Mouse (Mus musculus) adrenal gland, postnatal 25 days (tissue): ENCODE results near the gene Aars. TPM values are rescaled to one million over a fixed set of nuclear protein-coding genes. Genes with fewer than 3 reads are reported as not detected.
"Not testable (repeated sequence)": the region's sequence is repeated elsewhere in the genome, so short reads cannot be mapped to it uniquely, and the experiment has no call there.

Experiments used
- DNase-seq: peaks from one replicate; pipeline ENCODE4 v3.0.0; 2021; ENCODE audit warnings: mixed read lengths
- total RNA-seq: library from RNA; stranded (reverse); gene quantifications from 2 replicates; pipeline ENCODE4 v1.2.3, GENCODE M21; 2021

Gene Aars
- total RNA-seq, 1 experiment from 2014 or later, result 163 TPM

GRCm38 (mm10) chr8:111053827-111054518, 21.0 kb downstream of the Aars start:
- DNase-seq, result peak; percentile 43

GRCm38 (mm10) chr8:111055031-111055634, 22.2 kb downstream of the Aars start:
- no peak for DNase-seq

DNA sequence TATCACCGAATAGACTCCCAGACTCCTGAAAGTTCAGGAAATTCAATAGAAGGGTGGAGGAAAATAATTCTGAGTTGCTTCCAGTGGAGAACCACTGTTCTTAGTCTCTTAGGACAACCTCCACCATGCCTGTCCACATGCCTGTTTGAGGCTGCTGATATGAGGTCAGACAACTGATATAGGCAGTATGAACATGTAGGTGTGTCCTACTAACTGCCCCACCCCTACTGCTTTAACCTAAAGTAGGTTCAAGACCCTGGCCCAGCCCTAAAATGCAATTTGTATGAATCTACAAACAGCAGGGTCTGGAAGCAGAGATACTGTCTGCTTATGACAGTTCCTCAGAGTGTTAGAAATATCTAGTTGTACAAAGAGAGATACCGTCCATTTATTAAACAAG, 22.7 kb downstream of the Aars start:
- no peak for DNase-seq

DNA sequence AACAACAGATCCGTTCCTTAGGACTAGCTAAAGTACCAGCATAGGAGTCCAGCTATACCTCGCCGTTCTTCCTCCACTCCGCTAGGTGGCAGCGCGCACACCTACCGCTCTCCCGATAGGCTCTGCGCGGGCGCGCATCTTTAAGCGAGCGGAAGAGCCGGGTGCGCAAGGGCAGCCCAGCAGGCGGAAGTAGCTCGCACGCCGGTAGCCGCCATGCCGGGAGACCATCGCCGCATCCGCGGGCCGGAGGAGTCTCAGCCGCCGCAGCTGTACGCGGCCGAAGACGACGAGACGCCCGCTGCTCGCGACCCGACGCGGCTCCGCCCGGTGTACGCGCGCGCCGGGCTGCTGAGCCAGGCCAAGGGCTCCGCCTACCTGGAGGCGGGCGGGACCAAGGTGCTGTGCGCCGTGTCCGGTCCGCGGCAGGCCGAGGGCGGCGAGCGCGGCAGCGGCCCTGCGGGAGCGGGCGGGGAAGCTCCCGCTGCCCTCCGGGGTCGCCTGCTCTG, 23.3 kb downstream of the Aars start, which contains the start of gene Exosc6:
TSS of gene Exosc6 (plus strand) at position 182 of the 506 bp plus-strand sequence.
- peak; percentile 90 for DNase-seq

GRCm38 (mm10) chr8:111056691-111057293, 23.8 kb downstream of the Aars start:
- DNase-seq, result peak; percentile 61

DNA sequence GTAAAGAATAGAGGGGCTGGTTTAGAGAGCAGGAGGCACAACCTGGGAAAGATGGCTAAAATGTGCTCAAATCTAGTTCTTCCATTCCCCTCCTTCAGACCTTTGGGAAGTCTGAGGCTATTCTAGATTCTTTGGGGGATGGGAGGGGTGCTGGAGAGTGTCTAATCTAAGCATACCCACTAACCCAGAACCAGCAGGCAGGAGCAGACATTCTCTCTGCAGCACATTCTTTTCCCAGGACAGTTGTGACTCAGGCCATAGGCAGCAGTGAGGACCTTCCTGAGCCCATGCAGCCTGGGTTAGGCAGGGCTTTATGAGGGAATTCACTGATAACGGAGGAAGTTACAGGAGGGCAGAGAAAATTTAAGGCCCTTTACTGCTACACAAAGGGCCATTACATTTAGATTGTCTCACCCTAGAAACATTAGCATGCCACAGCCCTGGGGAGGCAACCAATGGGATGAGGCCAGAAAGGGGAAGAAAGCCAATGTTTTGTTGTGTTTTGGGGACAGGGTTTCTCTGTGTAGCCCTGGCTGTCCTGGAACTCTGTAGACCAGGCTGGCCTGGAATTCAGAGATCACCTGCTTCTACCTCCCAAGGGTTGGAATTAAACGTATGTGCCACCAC, 26.1 kb downstream of the Aars start:
- no peak for DNase-seq

GRCm38 (mm10) chr8:111061688-111062071, 28.7 kb downstream of the Aars start:
- DNase-seq, result no peak

DNA sequence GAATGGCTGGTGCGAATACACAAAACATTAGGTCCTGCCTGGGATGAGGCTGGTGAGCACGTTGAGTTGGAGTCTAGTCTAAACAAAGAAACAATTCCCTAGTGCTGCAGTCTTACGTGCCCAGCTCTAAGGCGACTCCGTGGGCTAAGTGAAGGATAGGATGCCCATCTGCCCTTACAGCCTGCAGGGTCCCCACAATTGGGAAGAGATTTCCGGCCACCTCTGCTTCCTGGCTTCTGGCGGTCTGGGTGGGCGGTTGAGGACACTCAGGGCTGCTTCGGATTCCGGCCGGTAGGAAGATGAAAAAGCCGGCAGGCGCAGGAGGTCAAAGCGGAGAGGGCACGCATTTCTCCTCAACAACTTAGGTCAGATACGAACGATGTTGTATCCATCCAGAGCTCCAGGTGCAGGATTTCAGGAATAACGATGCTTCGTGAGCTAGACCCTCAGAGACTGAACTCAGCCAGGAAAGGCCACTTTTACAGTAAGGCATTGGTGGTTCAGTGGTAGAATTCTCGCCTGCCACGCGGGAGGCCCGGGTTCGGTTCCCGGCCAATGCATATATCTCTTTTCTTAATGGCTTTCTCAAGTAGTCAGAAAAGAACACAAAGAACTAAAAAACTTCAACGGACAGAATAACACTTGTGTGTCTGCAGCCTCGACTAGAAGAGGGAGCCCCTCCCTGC, 29.3 kb downstream of the Aars start:
- peak; percentile 81 for DNase-seq

DNA sequence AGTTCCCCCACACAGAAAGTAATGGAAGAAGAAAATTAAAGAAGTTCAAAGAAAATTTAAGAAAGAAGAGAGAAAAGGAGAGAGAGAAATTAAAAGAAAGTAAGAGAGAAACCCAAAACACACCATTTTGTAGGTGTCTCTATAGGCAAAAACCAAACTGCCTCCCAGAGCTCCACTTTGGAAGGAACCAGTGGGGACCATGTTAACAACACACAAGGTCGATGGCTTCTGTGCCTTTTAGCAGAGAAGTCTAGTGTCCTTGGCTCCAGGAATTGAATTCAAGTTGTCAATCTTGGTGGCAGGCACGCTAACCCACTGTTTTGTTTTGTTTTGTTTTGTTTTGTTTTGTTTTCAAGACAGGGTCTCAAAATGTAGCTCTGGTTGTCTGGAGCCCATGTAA, 29.9 kb downstream of the Aars start:
- no peak for DNase-seq

- DNase-seq, result no peak
Measured at GRCm38 (mm10) chr8:111066308-111066707, 33.4 kb downstream of the Aars start.

DNA sequence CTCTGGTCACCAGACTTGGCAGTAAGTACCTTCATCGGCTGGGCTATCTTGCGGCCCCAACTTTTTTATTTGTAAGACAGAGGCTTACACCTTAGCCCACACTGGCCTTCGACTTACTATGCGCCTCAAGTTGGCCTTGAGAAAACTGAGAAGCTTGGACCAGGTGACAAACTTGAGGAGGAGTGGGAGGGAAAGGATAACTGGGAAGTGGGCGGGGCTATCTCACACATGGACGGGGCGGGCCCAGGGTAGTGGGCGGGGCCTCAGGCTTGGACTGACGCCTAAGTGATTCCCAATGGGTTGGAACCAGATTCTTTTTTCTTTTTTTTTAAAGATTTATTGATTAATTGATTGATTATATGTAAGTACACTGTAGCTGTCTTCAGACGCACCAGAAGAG, 34.5 kb downstream of the Aars start:
- no peak for DNase-seq

DNA sequence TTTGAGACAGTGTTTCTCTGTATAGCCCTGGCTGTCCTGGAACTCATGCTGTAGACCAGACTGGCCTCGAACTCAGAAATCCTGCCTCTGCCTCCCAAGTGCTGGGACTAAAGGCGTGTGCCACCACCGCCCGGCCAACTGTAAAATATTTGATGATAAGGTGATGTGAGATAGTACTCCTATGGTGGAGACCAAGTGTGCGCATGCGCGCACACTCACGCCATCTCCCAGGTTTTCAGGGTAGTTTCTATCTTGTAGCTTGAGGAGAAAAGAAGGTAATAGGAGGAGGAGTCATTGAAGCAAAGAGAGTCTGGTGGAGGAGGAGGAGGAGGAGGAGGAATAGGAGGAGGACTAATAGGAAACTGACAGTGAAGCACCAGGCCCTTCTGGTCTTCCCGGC, 35.7 kb downstream of the Aars start:
- DNase-seq, result not testable (repeated sequence)

GRCm38 (mm10) chr8:111075926-111076325, 43.0 kb downstream of the Aars start:
- no peak for DNase-seq

GRCm38 (mm10) chr8:111079461-111079860, 46.5 kb downstream of the Aars start:
- no peak for DNase-seq

GRCm38 (mm10) chr8:111079861-111080271, 46.9 kb downstream of the Aars start:
- DNase-seq, result peak; percentile 34

GRCm38 (mm10) chr8:111081580-111082258, 48.8 kb downstream of the Aars start:
- DNase-seq, result no peak

DNA sequence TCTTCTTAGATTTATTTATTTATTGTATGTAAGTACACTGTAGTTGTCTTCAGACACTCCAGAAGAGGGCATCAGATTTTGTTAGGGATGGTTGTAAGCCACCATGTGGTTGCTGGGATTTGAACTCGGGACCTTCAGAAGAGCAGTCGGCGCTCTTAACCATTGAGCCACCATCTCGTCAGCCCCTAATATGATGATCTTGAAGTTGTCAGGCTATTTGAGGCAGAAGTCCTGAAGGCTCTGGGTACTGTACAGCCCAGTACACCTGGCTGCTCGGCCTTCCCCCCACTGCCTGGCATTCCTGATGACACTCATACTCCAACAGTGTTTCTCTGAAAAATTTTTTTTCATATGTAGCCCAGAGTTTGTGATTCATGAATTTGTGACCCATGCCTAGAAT, 51.0 kb downstream of the Aars start:
- DNase-seq, result not testable (repeated sequence)

DNA sequence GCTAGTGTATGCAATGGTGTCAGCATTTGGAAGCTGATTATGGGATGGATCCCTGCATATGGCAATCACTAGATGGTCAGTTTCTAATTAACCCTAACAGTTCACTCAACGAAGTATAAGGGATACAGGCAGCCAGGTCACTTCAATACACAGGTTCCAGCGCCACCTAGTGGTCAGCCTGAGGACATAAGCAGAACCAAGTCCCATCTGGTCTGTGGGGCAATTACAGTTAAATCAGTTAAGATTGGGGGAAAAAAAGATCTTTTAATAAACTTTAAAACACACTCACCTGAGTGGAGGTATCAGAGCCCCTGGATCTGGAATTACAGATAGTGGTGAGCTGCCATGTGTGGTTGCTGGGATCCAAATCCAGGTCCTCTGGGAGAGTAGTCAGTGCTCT, 57.2 kb downstream of the Aars start:
- DNase-seq, result peak; percentile 83

DNA sequence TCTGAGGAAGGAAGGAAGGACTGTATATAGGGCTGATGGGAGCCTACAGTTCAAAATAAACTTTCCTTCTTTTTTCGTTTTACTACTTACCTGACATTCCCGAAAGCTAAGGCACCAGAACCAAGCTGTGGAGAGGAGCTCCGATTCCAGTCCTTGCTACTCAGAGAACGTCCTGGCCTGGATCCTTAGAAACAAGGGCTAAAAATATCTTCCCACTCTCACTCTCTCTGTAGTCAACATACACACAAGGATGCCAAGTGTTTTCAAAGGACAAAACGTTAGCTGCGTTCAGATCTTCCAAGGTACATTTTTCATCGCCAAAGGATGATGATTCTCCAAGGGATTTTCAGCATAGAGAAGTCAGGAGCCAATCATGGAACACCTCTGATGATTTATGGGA, 58.8 kb downstream of the Aars start:
- DNase-seq, result no peak

DNA sequence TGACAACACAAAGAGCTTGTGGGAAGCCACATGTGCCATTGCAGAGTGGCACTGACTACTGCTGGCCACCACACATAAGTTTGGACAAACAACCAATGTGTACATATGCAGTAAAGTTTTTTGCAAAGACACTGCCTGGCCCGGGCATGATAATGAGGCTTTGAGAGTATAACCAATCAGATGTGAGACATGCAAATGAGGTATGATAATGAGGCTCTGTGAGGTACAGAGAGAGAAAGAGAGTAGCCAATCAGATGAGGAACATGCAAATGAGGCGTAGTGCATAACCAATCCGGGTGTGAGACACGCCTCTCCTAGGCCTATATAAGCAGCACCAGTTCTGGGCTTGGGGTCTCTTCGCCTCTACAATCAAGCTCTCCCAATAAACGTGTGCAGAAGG, 59.4 kb downstream of the Aars start, which contains the start of gene Clec18a:
TSS of gene Clec18a (minus strand) at position 101 of the 400 bp plus-strand sequence.
- DNase-seq, result not testable (repeated sequence)

DNA sequence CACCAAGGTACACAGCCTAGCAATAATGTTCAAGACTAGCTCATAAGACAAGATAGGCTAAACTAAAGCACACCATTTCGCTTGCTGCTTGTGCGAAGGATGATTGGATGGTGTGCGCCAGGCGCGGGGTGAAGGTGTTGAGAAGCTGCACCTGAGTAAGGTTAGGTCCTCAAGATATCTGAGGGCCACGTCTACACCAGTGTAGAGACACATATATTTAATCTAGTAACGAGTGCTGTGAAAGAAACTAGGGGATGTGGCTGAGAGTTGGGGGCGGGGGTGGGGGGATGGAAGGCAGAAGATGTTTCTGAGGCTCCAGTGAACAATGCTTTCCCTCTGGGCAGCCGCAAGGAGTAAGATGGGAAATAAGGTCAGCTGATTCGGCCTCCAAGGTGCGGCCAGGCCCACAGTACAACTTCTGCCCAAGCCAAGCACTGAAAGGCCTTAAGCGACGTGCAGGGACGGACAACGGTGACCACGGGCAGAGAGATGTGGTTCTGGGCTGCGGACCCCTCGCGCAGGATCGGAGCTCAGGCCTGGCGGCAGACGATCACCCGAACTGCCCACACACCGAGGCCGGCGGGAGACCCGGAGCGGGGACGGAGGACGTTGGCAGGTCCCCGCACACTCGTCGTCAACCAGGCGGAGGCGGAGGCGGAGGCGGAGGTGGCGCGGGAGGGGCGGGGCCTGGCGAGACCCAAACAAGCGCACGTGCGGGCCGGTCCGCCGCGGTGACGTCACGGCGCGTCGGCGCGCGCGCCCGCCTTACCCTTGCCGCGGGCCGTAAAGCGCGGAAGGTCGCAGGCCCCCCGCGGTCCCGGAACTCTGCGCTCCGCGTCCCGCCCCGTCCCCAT, 61.1 kb downstream of the Aars start, which contains the start of gene Pdpr:
TSS of gene Pdpr (plus strand) at position 766 of the 854 bp plus-strand sequence.
- DNase-seq, result peak; percentile 96
